Mouse (Mus musculus) embryonic facial prominence, embryonic 15.5 days (tissue): ENCODE data around the gene Zmynd8. TPM values are rescaled to one million over a fixed set of nuclear protein-coding genes. Genes with fewer than 3 reads are reported as not detected.
A peak's percentile ranks its signal among the peaks of the same experiment; 100 is the strongest.

Source experiments
- ATAC-seq: fragments of 200-750 bp; cut with Nextera tagmentation; 2 replicates; pipeline ENCODE4 v1.8.0; 2017; ENCODE audit warnings: low read depth, moderate TSS enrichment; ENCODE audit not compliant: insufficient number of reproducible peaks, low FRiP score, low TSS enrichment
- H3K27ac ChIP-seq: fragments of 300-500 bp; sonication (generic); replicated peaks from 2 replicates; pipeline ENCODE4 v1.5.1; 2015; ENCODE audit warnings: mild to moderate bottlenecking, inconsistent platforms
- H3K27me3 ChIP-seq: fragments of 300-500 bp; sonication (generic); 2 replicates; pipeline ENCODE4 v1.6.1; 2015; ENCODE audit warnings: inconsistent platforms
- H3K36me3 ChIP-seq: fragments of 300-500 bp; sonication (generic); 2 replicates; pipeline ENCODE4 v1.6.1; 2015; ENCODE audit warnings: mild to moderate bottlenecking, inconsistent platforms
- H3K4me1 ChIP-seq: fragments of 300-500 bp; sonication (generic); 2 replicates; pipeline ENCODE4 v1.6.1; 2015; ENCODE audit warnings: inconsistent platforms
- H3K4me2 ChIP-seq: fragments of 300-500 bp; sonication (generic); replicated peaks from 2 replicates; pipeline ENCODE4 v1.6.1; 2015; ENCODE audit warnings: mild to moderate bottlenecking, inconsistent platforms
- H3K4me3 ChIP-seq: fragments of 300-500 bp; sonication (generic); replicated peaks from 2 replicates; pipeline ENCODE4 v1.5.1; 2015; ENCODE audit warnings: mild to moderate bottlenecking, inconsistent platforms
- H3K9ac ChIP-seq: fragments of 300-500 bp; sonication (generic); 2 replicates; pipeline ENCODE4 v1.6.1; 2015; ENCODE audit warnings: inconsistent platforms
- H3K9me3 ChIP-seq: fragments of 300-500 bp; sonication (generic); replicated peaks from 2 replicates; pipeline ENCODE4 v1.6.1; 2016; ENCODE audit warnings: inconsistent platforms
- WGBS: fragments of 180-500 bp; shearing (Covaris S2); methylation state at CpG from one replicate; pipeline ENCODE4 v1.1.7; 2015; 5-methylcytosine and 5-hydroxymethylcytosine counted together
- polyA plus RNA-seq: library from polyadenylated mRNA; unstranded; fragments of >200 nt; fragmentation: Nextera tagmentation; extraction: Ambion mirVana; gene quantifications from 2 replicates; pipeline ENCODE4 v1.2.1, GENCODE M21; 2015

Zmynd8 gene
- polyA plus RNA-seq, result 50.4 and 50.9 TPM in 2 replicates

GRCm38 (mm10) chr2:165898202-165899194 lies at the start of gene Zmynd8:
Gene Zmynd8 (minus strand): TSS chr2:165899016.
- no peak within 1 kb of the TSS for H3K9ac ChIP-seq
- H3K27me3 ChIP-seq, result no peaks in the 10 kb centered on the region
- ATAC-seq, result no peak
- peak within 1 kb of the TSS; percentile 8; the same call in 1 of the 2 replicates for H3K27ac ChIP-seq
- H3K4me1 ChIP-seq, result peaks cover 32% of the 10 kb centered on the region
- H3K36me3 ChIP-seq, result no peaks in the 10 kb centered on the region
- H3K4me3 ChIP-seq, result no peak within 1 kb of the TSS
- no peak within 1 kb of the TSS for H3K4me2 ChIP-seq
- WGBS, result 53% methylated on average over 23 of the region's 23 CpGs
- no peaks in the 10 kb centered on the region for H3K9me3 ChIP-seq

- H3K36me3 ChIP-seq, result no peaks in the 10 kb centered on the region
- ATAC-seq, result no peak
- H3K9ac ChIP-seq, result no peak overlapping the region
- H3K4me3 ChIP-seq, result no peak overlapping the region
- H3K4me1 ChIP-seq, result no peaks in the 10 kb centered on the region
- H3K4me2 ChIP-seq, result no peak overlapping the region
- WGBS, result 48% methylated on average over 1 of the region's 1 CpGs
- no peak overlapping the region for H3K27ac ChIP-seq
- H3K9me3 ChIP-seq, result no peaks in the 10 kb centered on the region
- no peaks in the 10 kb centered on the region for H3K27me3 ChIP-seq
Observed at GRCm38 (mm10) chr2:165948007-165948406, 49.2 kb upstream of the Zmynd8 start.

GRCm38 (mm10) chr2:165946046-165946564 lies 47.3 kb upstream of the Zmynd8 start:
- Histone ChIP-seq H3K4me2 (no peak overlapping the region), H3K27ac (no peak overlapping the region), H3K9me3 (no peaks in the 10 kb centered on the region), H3K4me1 (no peaks in the 10 kb centered on the region), H3K9ac (no peak overlapping the region), H3K27me3 (no peaks in the 10 kb centered on the region), H3K36me3 (no peaks in the 10 kb centered on the region), H3K4me3 (no peak overlapping the region)
- ATAC-seq, result no peak
- WGBS, result 88% methylated on average over 1 of the region's 1 CpGs

GRCm38 (mm10) chr2:165944576-165945351 lies 45.9 kb upstream of the Zmynd8 start:
- ATAC-seq, result no peak
- 77% methylated on average over 11 of the region's 11 CpGs for WGBS
- H3K4me1 ChIP-seq, result no peaks in the 10 kb centered on the region
- no peak overlapping the region for H3K9ac ChIP-seq
- H3K9me3 ChIP-seq, result no peaks in the 10 kb centered on the region
- H3K27ac ChIP-seq, result no peak overlapping the region
- H3K36me3 ChIP-seq, result no peaks in the 10 kb centered on the region
- no peak overlapping the region for H3K4me2 ChIP-seq
- no peaks in the 10 kb centered on the region for H3K27me3 ChIP-seq
- no peak overlapping the region for H3K4me3 ChIP-seq

- WGBS, result 96% methylated on average over 2 of the region's 2 CpGs
- Histone ChIP-seq H3K9ac (no peak overlapping the region), H3K27ac (no peak overlapping the region), H3K4me3 (no peak overlapping the region), H3K36me3 (no peaks in the 10 kb centered on the region), H3K4me2 (no peak overlapping the region), H3K4me1 (no peaks in the 10 kb centered on the region), H3K27me3 (no peaks in the 10 kb centered on the region), H3K9me3 (no peaks in the 10 kb centered on the region)
- no peak for ATAC-seq
Observed at GRCm38 (mm10) chr2:165943113-165943512, 44.3 kb upstream of the Zmynd8 start.

GRCm38 (mm10) chr2:165936106-165936505 lies 37.3 kb upstream of the Zmynd8 start:
- WGBS, result 54% methylated on average over 12 of the region's 12 CpGs
- no peak overlapping the region for H3K27ac ChIP-seq
- no peak overlapping the region for H3K4me2 ChIP-seq
- H3K4me3 ChIP-seq, result no peak overlapping the region
- no peaks in the 10 kb centered on the region for H3K9me3 ChIP-seq
- no peak for ATAC-seq
- H3K27me3 ChIP-seq, result no peaks in the 10 kb centered on the region
- no peaks in the 10 kb centered on the region for H3K36me3 ChIP-seq
- no peak overlapping the region for H3K9ac ChIP-seq
- H3K4me1 ChIP-seq, result no peaks in the 10 kb centered on the region

- Histone ChIP-seq H3K36me3 (no peaks in the 10 kb centered on the region), H3K4me2 (no peak overlapping the region), H3K27ac (no peak overlapping the region), H3K4me3 (no peak overlapping the region), H3K4me1 (no peaks in the 10 kb centered on the region), H3K27me3 (no peaks in the 10 kb centered on the region), H3K9ac (no peak overlapping the region), H3K9me3 (0 out of 2 replicates have a peak, but pooled peaks cover 5% of the 10 kb centered on the region)
- WGBS, result 95% methylated on average over 16 of the region's 16 CpGs
- ATAC-seq, result no peak
Observed at GRCm38 (mm10) chr2:165927705-165928104, 28.9 kb upstream of the Zmynd8 start.

GRCm38 (mm10) chr2:165926191-165926590 lies 27.4 kb upstream of the Zmynd8 start:
- 93% methylated on average over 5 of the region's 5 CpGs for WGBS
- no peaks in the 10 kb centered on the region for H3K27me3 ChIP-seq
- ATAC-seq, result no peak
- H3K4me3 ChIP-seq, result no peak overlapping the region
- H3K9ac ChIP-seq, result no peak overlapping the region
- no peaks in the 10 kb centered on the region for H3K4me1 ChIP-seq
- H3K9me3 ChIP-seq, result 0 out of 2 replicates have a peak, but pooled peaks cover 5% of the 10 kb centered on the region
- H3K27ac ChIP-seq, result no peak overlapping the region
- no peaks in the 10 kb centered on the region for H3K36me3 ChIP-seq
- H3K4me2 ChIP-seq, result no peak overlapping the region

- no peak for ATAC-seq
- Histone ChIP-seq H3K4me2 (no peak overlapping the region), H3K36me3 (no peaks in the 10 kb centered on the region), H3K4me1 (no peaks in the 10 kb centered on the region), H3K9ac (no peak overlapping the region), H3K27me3 (no peaks in the 10 kb centered on the region), H3K4me3 (no peak overlapping the region), H3K27ac (no peak overlapping the region), H3K9me3 (0 out of 2 replicates have a peak, but pooled peaks cover 5% of the 10 kb centered on the region)
- 29% methylated on average over 3 of the region's 3 CpGs for WGBS
Observed at GRCm38 (mm10) chr2:165925144-165925543, 26.3 kb upstream of the Zmynd8 start.

GRCm38 (mm10) chr2:165924695-165925094 lies 25.9 kb upstream of the Zmynd8 start:
- ATAC-seq, result no peak
- Histone ChIP-seq H3K4me3 (no peak overlapping the region), H3K27ac (no peak overlapping the region), H3K4me1 (no peaks in the 10 kb centered on the region), H3K36me3 (no peaks in the 10 kb centered on the region), H3K4me2 (no peak overlapping the region), H3K9ac (no peak overlapping the region), H3K27me3 (no peaks in the 10 kb centered on the region), H3K9me3 (0 out of 2 replicates have a peak, but pooled peaks cover 5% of the 10 kb centered on the region)
- WGBS, result 32% methylated on average over 2 of the region's 2 CpGs

- Histone ChIP-seq H3K27me3 (no peaks in the 10 kb centered on the region), H3K9ac (no peak overlapping the region), H3K4me1 (no peaks in the 10 kb centered on the region), H3K36me3 (no peaks in the 10 kb centered on the region), H3K4me3 (no peak overlapping the region), H3K27ac (no peak overlapping the region), H3K4me2 (no peak overlapping the region), H3K9me3 (0 out of 2 replicates have a peak, but pooled peaks cover 5% of the 10 kb centered on the region)
- 87% methylated on average over 8 of the region's 8 CpGs for WGBS
- ATAC-seq, result no peak
Observed at GRCm38 (mm10) chr2:165923715-165924114, 24.9 kb upstream of the Zmynd8 start.
